Comparison of ENCODE assay signal across 9 mouse cellular contexts in the genomic region with DNA sequence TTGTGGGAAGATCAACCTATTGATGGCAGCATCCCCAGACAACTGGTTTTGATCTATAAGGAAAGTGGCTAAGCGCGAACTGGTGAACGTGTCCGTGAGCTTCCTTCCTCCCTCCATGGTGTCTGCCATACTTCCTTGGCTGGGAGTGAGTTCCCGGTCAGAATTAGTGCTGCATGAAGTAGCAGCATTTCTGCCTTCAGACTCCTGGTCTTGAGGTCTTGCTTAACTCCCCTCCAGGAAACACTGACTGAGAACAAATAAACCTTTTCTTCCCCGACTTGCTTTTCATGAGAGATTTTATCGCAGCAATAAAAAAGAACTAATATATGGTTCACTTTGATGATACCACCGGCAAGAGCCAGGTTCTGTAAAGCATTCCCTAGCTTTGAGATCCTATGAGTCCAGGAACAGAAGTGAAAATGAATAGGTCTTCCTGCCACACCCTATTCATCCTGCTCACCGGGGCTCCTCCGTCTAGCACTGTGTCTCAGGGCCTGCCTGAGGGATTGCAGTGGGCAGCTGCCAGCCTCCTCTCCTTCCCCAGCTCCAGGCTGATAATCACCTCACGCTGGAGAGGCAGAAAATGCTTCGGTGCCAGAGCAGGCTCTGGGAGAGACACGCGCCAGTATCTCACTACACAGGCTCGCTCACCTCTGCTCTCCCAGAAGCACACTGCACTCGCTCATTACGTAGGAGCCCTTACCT. TPM values are rescaled to one million over a fixed set of nuclear protein-coding genes. Genes with fewer than 3 reads are reported as not detected.
DNase-seq lines count a peak whose midpoint lies in the region; ATAC-seq lines count a peak whose summit lies in the region.
"Had no signal": no experiment of that assay in that cellular context is flagged by ENCODE, and none has a peak within 500 bp of the region (broad histone marks: within the 10 kb centered on the region; RNA-seq: fewer than 3 reads in every experiment).

No protein-coding gene starts in this region.

- H3K36me3 ChIP-seq in hindbrain, embryonic 14.5 days (replicated peaks; ENCODE audit: control insufficient read depth, insufficient read depth), result no peaks in the 10 kb centered on the region; the same call in 1 of the 2 replicates
- H3K36me3 ChIP-seq in hindbrain, embryonic 10.5 days, result peaks cover 10% of the 10 kb centered on the region
- H3K36me3 ChIP-seq in intestine, embryonic 16.5 days (ENCODE audit: control insufficient read depth, insufficient read depth, low read length), result peaks cover 11% of the 10 kb centered on the region

- ATAC-seq in hindbrain, embryonic 14.5 days (ENCODE audit: low FRiP score), result 0 out of 2 replicates have a peak, but pooled peaks have one; percentile 31
- ATAC-seq in intestine, embryonic 16.5 days, result peak; percentile 87
- no peak for ATAC-seq in megakaryocyte-erythroid progenitor cell, adult 5-6 weeks (replicated peaks; ENCODE audit: low FRiP score, low TSS enrichment, poor library complexity, severe bottlenecking)
- ATAC-seq: activated CD4-positive, CD25-positive, alpha-beta regulatory T cell, adult 4 months had no signal

- H3K9ac ChIP-seq in hindbrain, embryonic 14.5 days, result no peak overlapping the region
- 0 out of 2 replicates have a peak overlapping the region, but pooled peaks have one; percentile 11 for H3K9ac ChIP-seq in intestine, embryonic 16.5 days (ENCODE audit: low read depth, low read length)

- DNase-seq in cerebellum, postnatal 14 days, result peak; percentile 17 to 24
- DNase-seq in cerebellum, adult 11 months, result no peak
- DNase-seq in hindbrain, embryonic 14.5 days (ENCODE audit: low spot score), result no peak
- no peak for DNase-seq in hindbrain, embryonic 10.5 days (ENCODE audit: low spot score)
- peak; percentile 37 for DNase-seq in R1 (ENCODE audit: low read depth, low spot score)
- DNase-seq in thymus, postnatal 4 days, result no peak

- H3K4me2 ChIP-seq in hindbrain, embryonic 14.5 days (replicated peaks), result no peak overlapping the region
- peak overlapping the region; percentile 21; the same call in 1 of the 2 replicates for H3K4me2 ChIP-seq in intestine, embryonic 16.5 days (ENCODE audit: low read depth, low read length)

- no peak overlapping the region for H3K4me3 ChIP-seq in hindbrain, embryonic 14.5 days (replicated peaks; ENCODE audit: low read length)
- no peak overlapping the region for H3K4me3 ChIP-seq in hindbrain, embryonic 10.5 days
- no peak overlapping the region for H3K4me3 ChIP-seq in intestine, embryonic 16.5 days (ENCODE audit: low read length)

- WGBS in hindbrain, embryonic 14.5 days, result 65% methylated on average over 17 of the region's 17 CpGs
- WGBS in hindbrain, embryonic 10.5 days, result 85% methylated on average over 17 of the region's 17 CpGs
- 59% methylated on average over 17 of the region's 17 CpGs for WGBS in intestine, embryonic 16.5 days

- peak overlapping the region; percentile 26; the same call in 1 of the 2 replicates for H3K27ac ChIP-seq in hindbrain, embryonic 14.5 days
- no peak overlapping the region for H3K27ac ChIP-seq in hindbrain, embryonic 10.5 days
- peak overlapping the region; percentile 65 for H3K27ac ChIP-seq in intestine, embryonic 16.5 days (ENCODE audit: low read length)

- no peaks in the 10 kb centered on the region for H3K9me3 ChIP-seq in hindbrain, embryonic 14.5 days (ENCODE audit: control insufficient read depth, low read length)
- H3K9me3 ChIP-seq in hindbrain, embryonic 10.5 days, result 0 out of 2 replicates have a peak, but pooled peaks cover 5% of the 10 kb centered on the region
- H3K9me3 ChIP-seq in intestine, embryonic 16.5 days (ENCODE audit: control insufficient read depth, low read length), result no peaks in the 10 kb centered on the region

- 0 out of 2 replicates have a peak, but pooled peaks cover 2% of the 10 kb centered on the region for H3K4me1 ChIP-seq in hindbrain, embryonic 14.5 days (replicated peaks; ENCODE audit: control insufficient read depth, insufficient read depth, low read length)
- H3K4me1 ChIP-seq in hindbrain, embryonic 10.5 days (replicated peaks), result 0 out of 2 replicates have a peak, but pooled peaks cover 3% of the 10 kb centered on the region
- H3K4me1 ChIP-seq in intestine, embryonic 16.5 days (ENCODE audit: control insufficient read depth, insufficient read depth, low read length), result 0 out of 2 replicates have a peak, but pooled peaks cover 3% of the 10 kb centered on the region

- H3K27me3 ChIP-seq in hindbrain, embryonic 14.5 days (ENCODE audit: control insufficient read depth, insufficient read depth, low read length), result no peaks in the 10 kb centered on the region
- H3K27me3 ChIP-seq in hindbrain, embryonic 10.5 days (ENCODE audit: insufficient read depth, poor library complexity, severe bottlenecking), result no peaks in the 10 kb centered on the region
- H3K27me3 ChIP-seq in intestine, embryonic 16.5 days (replicated peaks; ENCODE audit: control insufficient read depth, insufficient read depth, low read length), result no peaks in the 10 kb centered on the region

RNA-seq across cellular contexts. Expression of gene Wdr41, which starts 56.1 kb away (rescaled TPM):
- 29.6 and 31.3 TPM in 2 replicates for polyA plus RNA-seq in hindbrain, embryonic 14.5 days (2014; fragmentation: Nextera tagmentation; extraction: Ambion mirVana)
- polyA plus RNA-seq in hindbrain, embryonic 10.5 days (2016; fragmentation: Nextera tagmentation; extraction: Ambion mirVana), result 17.2 and 18.3 TPM in 2 replicates
- 18.4 and 19.6 TPM in 2 replicates for polyA plus RNA-seq in intestine, embryonic 16.5 days (2015; fragmentation: Nextera tagmentation; extraction: Ambion mirVana)
- total RNA-seq in megakaryocyte-erythroid progenitor cell, adult 5-6 weeks (2014; fragmentation: Nextera tagmentation), result 18.2 and 20.8 TPM in 2 replicates
- total RNA-seq in megakaryocyte-erythroid progenitor cell, adult 5-6 weeks (2017), result 8.9 and 12.7 TPM in 2 replicates

Comparison
In these comparisons a context has a peak if more than half of its experiments do, and no peak if none do; other contexts are left out.
1. DNase-seq: peak in cerebellum, postnatal 14 days (2 of 2) and R1 (single experiment); none in cerebellum, adult 11 months (single experiment), hindbrain, embryonic 14.5 days (single experiment), hindbrain, embryonic 10.5 days (single experiment) and thymus, postnatal 4 days (single experiment).